Mouse (Mus musculus) T-helper 1 cell (primary cell): Measurements from ENCODE around the gene Hoxb9.

Experiments used
- in situ Hi-C: fragments of 300-600 bp; cut with MboI, MseI; formaldehyde crosslinking; loops from one replicate; pipeline ENCODE4 v1.15.1; 2025; ENCODE audit warnings: high pct_unique_total_duplicates

The Hoxb9 gene

GRCm38 (mm10) chr11:96270996-96271540, at the start of gene Hoxb9:
Hoxb9 (plus strand) TSS chr11:96271457.
- in situ Hi-C loops: no loop called here

DNA sequence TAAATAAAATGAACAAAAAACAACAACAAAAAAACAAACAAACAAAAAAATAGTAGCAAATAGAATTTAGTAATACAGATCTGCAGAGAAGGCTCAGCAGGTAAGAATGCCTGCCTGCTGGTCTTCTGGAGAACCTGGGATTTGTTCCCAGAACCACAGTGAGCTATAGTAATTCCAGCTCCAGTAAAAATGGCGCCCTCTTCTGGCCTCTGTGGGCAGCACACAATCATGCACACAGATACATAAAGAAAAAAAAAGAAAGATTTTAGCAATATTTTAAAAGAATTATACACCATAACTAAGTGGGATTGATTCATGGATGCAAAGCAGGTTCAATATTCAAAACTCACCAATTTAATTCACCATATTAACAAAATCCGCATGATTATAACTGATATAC, 47.4 kb upstream of the Hoxb9 start:
- in situ Hi-C loops: no loop called here

DNA sequence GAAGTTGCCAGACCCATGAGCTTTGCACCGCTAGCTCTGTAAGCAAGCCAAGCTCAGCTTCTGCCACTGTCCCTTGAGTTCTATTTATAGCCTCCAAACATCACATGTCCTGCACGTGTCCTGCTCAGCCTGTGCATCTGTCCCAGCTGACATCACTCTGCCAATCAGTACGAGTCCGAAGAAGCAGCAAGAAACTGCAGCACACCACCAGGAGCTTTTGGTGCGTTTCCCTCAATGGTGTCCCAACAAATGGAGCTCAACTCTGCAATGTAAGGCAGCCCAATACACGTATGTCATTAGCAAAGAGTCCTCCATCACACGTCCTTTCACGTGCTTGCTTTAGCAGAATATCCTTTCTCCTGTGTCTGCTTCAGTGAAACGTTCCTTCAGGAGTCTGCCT, 43.6 kb upstream of the Hoxb9 start:
- in situ Hi-C loops: loop anchor here (25.0 kb wide), 1 partner anchor 240 kb away; no protein-coding TSS in a partner anchor

GRCm38 (mm10) chr11:96234906-96235305, 36.4 kb upstream of the Hoxb9 start:
- in situ Hi-C loops: loop anchor here (5.0 to 25.0 kb wide), 3 partner anchors 88 to 248 kb away; no protein-coding TSS in a partner anchor

DNA sequence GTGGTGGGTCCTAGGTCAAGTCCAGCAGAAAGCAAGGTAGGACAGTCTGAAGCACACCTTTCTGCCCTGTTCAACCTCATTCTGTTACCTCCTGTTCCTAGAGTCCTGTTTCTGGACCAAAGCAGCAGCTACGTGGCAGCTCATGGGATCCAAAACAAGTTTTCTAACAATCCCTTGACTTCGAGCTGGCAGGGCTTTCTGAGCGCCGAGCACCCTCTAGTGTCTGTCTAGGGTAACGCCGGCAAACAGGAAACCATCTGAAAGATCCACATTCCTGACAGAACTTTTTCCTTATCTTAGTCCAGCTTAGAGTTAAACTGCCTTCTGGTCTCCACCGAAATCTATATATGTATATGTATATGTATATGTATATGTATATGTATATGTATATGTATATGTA, 31.0 kb upstream of the Hoxb9 start:
- in situ Hi-C loops: loop anchor here (25.0 kb wide), 1 partner anchor 253 kb away; no protein-coding TSS in a partner anchor

DNA sequence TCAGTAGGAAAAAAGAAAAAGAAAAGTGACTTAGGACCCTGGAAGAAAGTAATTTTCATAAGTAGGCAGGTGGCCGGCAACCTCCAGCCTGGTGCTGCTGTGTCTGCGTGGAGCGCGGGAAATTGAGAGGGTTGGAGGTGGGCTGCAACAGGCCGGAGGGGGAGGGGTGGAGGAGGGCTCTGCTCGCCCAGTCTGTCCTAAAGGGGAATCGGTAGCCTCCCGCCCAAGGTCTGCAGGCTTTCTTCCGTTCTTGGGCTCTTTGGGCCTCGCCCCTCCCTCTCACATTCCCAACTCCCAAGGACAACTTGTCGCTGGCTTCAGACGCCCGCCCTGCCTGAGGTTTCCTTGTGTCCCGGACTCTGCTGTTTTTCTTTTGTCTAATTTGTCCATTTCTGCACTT, 20.4 kb upstream of the Hoxb9 start:
- in situ Hi-C loops: no loop called here

DNA sequence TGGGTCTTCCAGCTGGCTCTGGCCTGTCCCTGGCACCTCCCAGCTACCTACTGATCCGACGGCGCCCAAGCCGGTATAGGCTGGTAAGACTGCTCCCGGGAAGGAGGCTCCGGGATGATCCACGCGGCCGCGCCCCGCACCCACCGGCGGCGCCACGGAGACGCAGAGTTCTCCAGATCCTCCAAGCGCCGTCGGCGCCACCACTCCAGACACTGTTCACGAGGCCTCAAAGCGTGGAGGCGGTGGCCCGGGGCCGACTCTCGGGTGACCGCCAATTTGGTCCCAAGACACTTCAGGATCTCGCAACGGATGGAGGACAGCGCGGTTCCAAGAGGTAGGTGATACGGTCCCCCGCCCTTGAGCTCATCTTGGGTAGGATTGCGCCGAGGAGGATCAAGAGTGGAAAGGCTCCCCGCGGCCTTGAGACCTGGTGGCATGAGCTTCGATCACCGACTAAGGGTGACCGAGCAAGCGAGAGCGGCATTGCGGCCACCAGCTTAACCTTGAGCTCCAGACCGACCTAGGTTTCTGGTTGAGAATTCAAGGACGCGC, 19.7 kb upstream of the Hoxb9 start:
- in situ Hi-C loops: no loop called here

GRCm38 (mm10) chr11:96252541-96253120, 18.6 kb upstream of the Hoxb9 start:
- in situ Hi-C loops: no loop called here

GRCm38 (mm10) chr11:96254221-96254620, 17.0 kb upstream of the Hoxb9 start:
- in situ Hi-C loops: no loop called here

GRCm38 (mm10) chr11:96255111-96255995, 15.9 kb upstream of the Hoxb9 start:
- in situ Hi-C loops: no loop called here

DNA sequence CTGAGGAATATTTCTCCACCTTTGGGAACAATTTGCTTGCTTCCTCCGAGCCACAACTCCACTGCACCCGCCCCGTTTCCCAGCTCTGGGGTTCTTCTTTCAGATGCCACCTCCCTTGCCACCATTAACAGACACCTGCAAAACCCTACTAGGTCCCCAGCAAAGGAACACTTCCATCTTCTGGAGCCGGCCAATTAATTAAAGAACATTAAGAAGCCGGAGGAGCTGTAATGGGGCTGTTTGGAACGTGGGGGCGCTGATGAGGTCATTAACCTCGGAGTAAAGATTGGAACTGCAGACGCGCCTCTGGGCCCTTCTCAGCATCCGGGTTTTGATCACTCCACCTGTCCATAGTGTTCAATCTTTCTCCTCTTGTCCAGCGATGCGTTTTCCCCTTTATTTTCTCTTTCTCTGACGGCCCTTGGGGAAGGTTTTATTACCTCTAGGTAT, 15.2 kb upstream of the Hoxb9 start:
- in situ Hi-C loops: no loop called here

DNA sequence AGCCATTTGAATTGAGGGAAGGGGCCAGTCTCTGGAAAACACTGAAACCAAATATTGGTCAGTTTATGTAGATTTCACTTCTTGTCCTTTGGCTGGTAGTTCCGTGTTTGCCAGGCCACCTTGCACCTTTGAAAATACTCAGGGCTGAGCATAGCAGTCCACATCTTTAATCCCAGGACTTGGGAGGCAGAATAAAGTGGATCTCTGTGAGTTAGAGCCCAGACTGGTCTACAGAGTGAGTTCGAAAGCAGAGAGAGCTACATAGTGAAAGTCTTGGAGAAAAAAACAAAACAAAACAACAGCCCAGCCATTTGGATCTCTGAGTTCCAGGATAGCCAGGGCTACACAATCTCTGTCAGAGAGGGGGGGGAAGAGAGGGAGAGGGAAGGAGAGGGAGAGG, 14.1 kb upstream of the Hoxb9 start:
- in situ Hi-C loops: no loop called here

DNA sequence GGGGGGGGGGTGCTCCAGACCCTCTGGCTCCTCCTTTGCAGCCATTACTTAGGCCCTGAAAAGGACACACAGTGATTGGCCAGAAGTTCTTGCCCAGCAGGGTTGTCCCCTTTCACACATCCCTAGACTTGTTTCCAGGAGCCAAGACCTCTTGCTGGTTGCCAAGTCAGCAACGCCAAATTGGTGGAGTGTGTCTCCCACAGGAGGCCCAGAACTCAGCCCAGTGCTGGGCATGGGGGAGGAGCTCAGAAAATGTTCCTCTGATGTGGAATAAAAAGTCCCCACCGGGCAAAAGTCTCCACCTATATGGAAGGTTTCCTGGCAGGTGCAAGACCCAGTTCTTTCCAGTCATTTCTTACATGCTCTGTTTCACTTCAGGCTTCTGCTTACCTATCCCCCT, 12.2 kb upstream of the Hoxb9 start:
- in situ Hi-C loops: no loop called here

GRCm38 (mm10) chr11:96259511-96259910, 11.7 kb upstream of the Hoxb9 start:
- in situ Hi-C loops: no loop called here

GRCm38 (mm10) chr11:96260310-96260970, 10.8 kb upstream of the Hoxb9 start:
- in situ Hi-C loops: no loop called here

DNA sequence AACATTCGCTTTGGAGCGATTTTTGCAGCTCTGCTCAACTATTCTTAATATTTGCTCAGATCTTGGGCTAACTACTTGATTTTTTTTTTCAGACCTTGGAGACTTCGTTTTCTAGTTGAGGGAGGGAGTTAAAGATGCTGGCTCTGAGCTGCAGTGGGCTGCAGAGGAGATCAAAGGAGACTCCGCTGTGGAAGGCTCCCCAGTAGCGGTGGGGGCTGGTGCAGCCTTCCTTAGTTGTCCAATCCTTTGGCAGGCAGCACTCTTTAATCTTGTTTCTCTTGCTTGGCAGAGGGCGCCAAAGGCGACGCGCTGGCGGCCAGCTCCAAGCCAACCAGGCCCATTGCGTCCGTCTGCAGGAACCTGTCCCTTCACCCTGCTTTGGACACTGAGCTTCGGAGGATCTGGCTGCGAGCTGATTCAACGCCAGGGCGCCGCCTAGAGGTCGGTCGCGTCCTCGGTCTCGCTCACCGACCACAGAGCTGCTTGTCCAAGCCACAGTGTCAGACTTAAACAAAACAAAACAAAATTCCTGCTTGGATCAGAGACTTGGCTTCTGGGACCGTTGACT, 9.8 kb upstream of the Hoxb9 start:
- in situ Hi-C loops: no loop called here

- in situ Hi-C loops: no loop called here
Measured at GRCm38 (mm10) chr11:96262262-96262830, 8.9 kb upstream of the Hoxb9 start.

DNA sequence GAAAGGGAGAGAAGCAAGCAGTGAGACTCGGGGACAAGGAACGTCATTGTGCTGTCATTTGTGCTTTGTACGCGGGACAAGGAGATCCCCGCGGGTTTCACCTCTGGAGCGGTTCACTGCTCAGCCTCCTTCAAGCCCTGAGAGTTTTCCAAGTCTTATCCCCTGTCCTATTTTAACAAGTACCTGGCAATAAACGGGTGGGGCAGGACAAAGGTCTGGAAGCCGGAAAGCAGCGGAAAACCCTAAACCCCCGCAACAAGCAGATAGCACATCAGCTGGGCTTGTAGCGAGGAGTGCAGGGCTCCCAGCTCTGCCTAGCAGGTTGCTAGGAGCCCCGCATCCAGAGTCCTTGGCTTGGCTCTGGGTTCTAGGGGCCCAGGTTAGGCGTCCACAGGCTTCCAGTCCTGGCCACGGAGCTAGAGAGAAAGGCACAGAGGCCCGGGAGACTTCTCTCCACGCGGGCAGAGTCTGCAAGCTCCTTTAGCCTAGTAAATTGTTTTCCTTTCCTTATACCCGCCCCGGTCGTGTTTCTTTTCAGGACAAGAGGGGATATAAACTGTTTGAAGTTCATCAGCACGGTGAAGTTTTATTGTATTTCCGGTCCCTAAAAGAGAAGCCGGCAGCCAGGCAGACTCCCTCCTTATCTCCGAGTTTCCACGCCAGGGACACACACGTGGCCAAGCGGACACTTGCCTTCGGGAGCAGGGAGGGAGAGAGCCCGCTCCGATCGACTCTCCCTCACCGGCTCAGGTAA, 7.4 kb upstream of the Hoxb9 start:
- in situ Hi-C loops: no loop called here

GRCm38 (mm10) chr11:96264390-96265020, 6.8 kb upstream of the Hoxb9 start:
- in situ Hi-C loops: loop anchor here (5.0 kb wide), 1 partner anchor 493 kb away; no protein-coding TSS in a partner anchor

GRCm38 (mm10) chr11:96265954-96266353, 5.3 kb upstream of the Hoxb9 start:
- in situ Hi-C loops: loop anchor here (5.0 kb wide), 1 partner anchor 491 kb away; no protein-coding TSS in a partner anchor
